Mouse (Mus musculus): ENCODE results near the gene H3f3b.

Gene H3f3b

DNA sequence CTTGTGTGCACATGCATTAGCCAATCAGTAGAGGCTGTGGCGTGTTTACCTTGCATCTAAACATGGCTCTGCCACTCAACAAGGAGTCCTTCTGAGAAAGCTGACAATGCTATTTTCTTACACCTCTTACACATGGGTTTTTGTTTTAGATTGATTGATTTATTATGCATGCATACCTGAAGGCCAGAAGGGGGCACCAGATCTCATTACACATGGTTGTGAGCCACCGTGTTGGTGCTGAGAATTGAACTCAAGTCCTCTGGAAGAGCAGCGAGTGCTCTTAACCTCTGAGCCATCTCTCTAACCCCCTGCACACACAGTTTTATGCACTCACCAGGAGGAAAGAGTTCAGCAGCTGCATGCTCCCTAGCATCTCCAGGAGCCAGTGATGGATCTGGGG is 24.9 kb downstream of the H3f3b start:
- DNase-seq (ENCODE audit: extremely low spot score, low read depth, low spot score): no peak

DNA sequence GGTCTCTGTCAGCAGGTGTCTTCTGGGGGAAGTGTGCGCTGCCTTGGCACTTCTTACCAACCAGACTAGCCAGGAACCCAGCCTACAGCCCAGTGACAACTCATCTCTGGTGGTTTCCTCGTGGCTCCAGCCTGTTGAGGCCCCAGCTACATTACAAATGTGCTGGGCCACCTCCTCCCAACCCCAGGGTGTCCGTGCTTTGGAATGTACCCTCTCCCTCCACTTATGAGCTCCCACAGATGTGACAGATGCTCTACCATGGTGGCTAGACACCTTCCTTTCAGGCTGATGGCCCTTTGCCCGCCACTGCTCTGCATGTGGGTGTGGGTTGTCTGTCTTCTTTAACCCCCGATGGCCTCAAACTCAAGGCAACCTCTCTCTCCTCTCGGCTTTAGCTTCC is 26.0 kb downstream of the H3f3b start:
- DNase-seq (ENCODE audit: extremely low spot score, low read depth, low spot score): no peak

GRCm38 (mm10) chr11:116000607-116001006 is 27.2 kb downstream of the H3f3b start:
- DNase-seq (ENCODE audit: extremely low spot score, low read depth, low spot score): no peak

DNA sequence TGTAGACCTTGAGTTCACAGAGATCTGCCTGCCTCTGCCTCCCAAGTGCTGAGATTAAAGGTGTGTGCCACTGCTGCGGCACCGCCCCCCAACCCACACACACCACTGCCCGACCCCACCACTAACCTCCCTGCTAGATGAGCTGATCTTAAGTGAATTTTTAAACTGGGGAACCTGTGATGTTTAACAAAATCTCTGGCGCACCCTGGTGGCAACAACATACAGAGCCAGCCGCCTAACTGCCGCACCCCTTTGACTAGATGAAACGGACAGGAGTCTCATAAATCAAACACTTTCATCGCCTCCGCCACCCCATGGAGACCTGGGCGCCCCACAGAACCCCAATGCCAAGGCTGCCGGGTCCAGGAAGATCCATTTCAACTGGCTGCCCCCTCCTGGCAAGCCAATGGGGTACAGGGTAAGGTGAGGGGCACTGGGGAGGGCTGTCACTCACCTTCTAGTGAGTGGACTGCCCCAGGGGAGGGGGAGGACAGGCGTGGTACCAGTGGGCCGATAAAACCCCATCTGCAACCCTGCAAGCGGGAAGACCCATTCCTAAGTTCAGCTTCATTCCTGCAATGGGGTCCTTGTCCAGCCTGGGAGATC is 28.1 kb downstream of the H3f3b start:
- no peak for DNase-seq (ENCODE audit: extremely low spot score, low read depth, low spot score)

- DNase-seq (ENCODE audit: extremely low spot score, low read depth, low spot score): no peak
These were observed 28.7 kb downstream of the H3f3b start for GRCm38 (mm10) chr11:115999027-115999426.

DNA sequence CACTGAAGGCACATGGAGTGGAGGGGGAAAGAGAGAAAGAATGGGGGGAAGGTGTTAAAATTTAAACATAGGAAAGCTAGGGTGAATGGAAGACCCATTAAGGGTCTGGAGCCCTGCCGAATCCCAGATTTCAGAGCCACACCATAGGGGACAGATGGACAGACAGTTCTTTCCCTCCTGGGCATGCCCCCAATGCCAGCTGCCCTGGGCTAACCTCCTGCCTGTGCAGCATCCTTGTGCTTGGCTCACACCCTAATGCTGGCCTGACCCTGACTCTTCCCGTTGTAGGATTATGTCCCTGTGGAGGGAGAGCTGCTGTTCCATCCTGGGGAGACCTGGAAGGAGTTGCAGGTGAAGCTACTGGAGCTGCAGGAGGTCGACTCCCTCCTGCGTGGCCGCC is 30.1 kb downstream of the H3f3b start:
- no peak for DNase-seq (ENCODE audit: extremely low spot score, low read depth, low spot score)

GRCm38 (mm10) chr11:115997047-115997446 is 30.7 kb downstream of the H3f3b start:
- no peak for DNase-seq (ENCODE audit: extremely low spot score, low read depth, low spot score)

GRCm38 (mm10) chr11:115995256-115995655 is 32.5 kb downstream of the H3f3b start:
- DNase-seq (ENCODE audit: extremely low spot score, low read depth, low spot score): no peak

DNA sequence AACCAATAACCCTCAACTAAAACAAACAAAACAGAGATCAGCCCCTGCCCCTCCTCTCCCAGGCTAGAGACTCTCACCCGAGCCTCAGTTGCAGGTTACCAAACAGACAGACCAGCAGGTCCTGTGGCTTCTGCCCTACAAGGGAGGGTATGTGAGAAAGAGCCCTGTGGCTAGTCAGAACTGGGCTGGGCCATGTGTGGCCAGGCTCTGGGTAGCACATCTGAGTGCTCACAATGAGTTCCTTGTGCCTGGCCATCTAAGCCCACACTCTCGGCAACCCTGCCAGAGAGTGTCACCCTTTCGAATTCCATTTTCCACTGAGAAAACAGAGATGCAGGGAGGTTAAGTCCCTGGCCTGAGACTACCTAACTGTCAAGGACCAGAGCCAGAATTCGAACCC is 35.7 kb downstream of the H3f3b start:
- no peak for DNase-seq (ENCODE audit: extremely low spot score, low read depth, low spot score)

GRCm38 (mm10) chr11:115989686-115990085 is 38.1 kb downstream of the H3f3b start:
- DNase-seq (ENCODE audit: extremely low spot score, low read depth, low spot score): no peak

GRCm38 (mm10) chr11:115983291-115983690 is 44.5 kb downstream of the H3f3b start:
- DNase-seq (ENCODE audit: extremely low spot score, low read depth, low spot score): no peak

- DNase-seq (ENCODE audit: extremely low spot score, low read depth, low spot score): no peak
These were observed 45.3 kb downstream of the H3f3b start for GRCm38 (mm10) chr11:115982472-115982871.

GRCm38 (mm10) chr11:115975544-115975943 is 52.2 kb downstream of the H3f3b start:
- no peak for DNase-seq (ENCODE audit: extremely low spot score, low read depth, low spot score)

DNA sequence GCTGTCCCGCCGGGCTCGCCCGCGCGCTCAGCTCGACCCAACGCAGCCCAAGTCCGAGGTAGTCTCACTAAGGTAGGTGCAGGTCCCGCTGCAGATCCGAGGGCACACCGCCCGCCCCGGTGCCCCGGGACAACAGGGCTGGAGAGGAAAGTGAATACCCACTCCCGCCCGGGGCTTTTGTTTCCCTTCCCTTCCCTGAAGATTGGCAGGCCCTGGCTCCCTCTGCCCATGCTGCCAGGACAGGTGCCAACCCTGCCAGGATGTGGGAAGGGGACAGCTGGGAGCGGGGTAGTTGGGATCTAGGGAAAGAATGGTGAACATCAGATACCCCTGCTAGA is 52.7 kb downstream of the H3f3b start:
- DNase-seq (ENCODE audit: extremely low spot score, low read depth, low spot score): no peak

- DNase-seq (ENCODE audit: extremely low spot score, low read depth, low spot score): no peak
These were observed 53.3 kb downstream of the H3f3b start, which contains the start of gene Itgb4 for GRCm38 (mm10) chr11:115974309-115975082. TSS of gene Itgb4 (plus strand) at chr11:115974709.

All from hindlimb bud, embryonic 11.5 days (tissue).